Mouse (Mus musculus) c-Kit-negative CD71-positive TER-119-positive erythroid progenitor cells, embryonic 14.5 days (primary cell): Measurements from ENCODE around the gene Zfp563.
A peak's percentile ranks its signal among the peaks of the same experiment; 100 is the strongest.

Experiments used
- DNase-seq: peaks from one replicate; pipeline ENCODE4 v3.0.0-alpha.2; 2013; ENCODE audit warnings: low read depth, low spot score

The Zfp563 gene

GRCm38 (mm10) chr17:33089220-33089949 is at the start of gene Zfp563:
TSS of gene Zfp563 (plus strand) at chr17:33089310.
- peak; percentile 50 for DNase-seq

DNA sequence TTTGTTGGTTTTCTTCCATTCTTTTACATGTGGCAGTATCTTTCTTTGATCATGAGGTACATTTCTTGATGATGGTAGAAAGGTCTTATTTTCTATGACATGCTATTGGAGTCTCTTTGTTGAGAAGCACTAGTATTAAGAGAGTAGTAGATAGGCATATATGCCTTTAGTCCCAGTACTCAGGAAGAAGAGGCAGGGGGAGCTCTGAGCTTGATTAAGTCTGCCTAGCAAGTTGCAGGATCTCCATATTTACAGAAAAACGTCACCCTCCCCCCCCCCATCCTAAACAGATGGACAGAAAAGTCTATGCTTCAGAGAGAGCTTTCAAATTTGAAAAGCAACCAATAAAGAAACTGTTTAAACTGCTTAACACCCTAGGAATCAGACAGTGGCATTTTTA is 30.3 kb upstream of the Zfp563 start:
- DNase-seq: no peak

DNA sequence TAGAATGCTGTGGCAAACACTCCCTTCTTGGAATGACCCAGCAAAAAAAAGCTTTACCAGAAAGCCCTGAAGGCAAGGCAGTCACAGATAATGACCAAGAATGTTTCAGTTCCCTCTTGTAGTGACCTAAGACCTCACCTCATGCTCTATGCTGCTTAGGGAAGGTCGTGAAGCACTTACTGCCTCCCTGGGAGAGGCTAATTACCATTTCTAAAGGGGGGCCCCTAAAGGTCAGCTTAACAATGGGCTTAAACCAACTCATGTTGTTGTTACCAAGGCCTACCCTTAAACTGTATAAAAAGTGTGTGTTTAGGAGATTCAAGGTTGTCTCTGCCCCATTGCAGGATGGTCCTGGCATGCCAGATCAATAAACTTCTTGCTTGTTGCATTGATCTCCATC is 26.1 kb upstream of the Zfp563 start:
- DNase-seq: no peak

- no peak for DNase-seq
Observed at GRCm38 (mm10) chr17:33067958-33068357, 21.2 kb upstream of the Zfp563 start, which contains the start of gene 4921501E09Rik. TSS of gene 4921501E09Rik (minus strand) at chr17:33068058.

GRCm38 (mm10) chr17:33091630-33092029 is 2.5 kb downstream of the Zfp563 start:
- DNase-seq: no peak

GRCm38 (mm10) chr17:33092391-33093193 is 3.5 kb downstream of the Zfp563 start:
- peak; percentile 34 for DNase-seq

DNA sequence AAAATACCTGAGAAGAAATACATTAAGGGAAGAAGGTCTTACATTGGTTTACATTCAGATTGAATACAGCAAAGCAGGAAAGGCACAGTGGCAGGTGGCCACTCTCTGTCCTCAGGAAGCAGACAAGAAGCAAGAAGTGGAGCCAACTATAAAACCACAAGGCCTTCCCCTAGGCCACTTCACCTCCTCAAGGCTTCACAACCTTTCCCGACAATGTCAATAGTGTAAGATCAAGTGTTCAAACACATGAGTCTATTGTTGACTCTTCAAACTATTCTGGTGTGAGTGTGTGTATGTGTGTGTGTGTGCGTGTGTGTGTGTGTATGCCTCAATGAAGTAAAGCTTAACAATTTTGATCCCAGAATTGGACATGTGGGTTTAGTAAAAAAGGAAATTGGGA is 8.3 kb downstream of the Zfp563 start:
- no peak for DNase-seq

GRCm38 (mm10) chr17:33124546-33124945 is 35.4 kb downstream of the Zfp563 start:
- DNase-seq: no peak

- no peak for DNase-seq
Observed at GRCm38 (mm10) chr17:33126257-33126656, 37.1 kb downstream of the Zfp563 start.

- DNase-seq: no peak
Observed at GRCm38 (mm10) chr17:33139261-33139820, 50.2 kb downstream of the Zfp563 start, which contains the start of gene Morc2b. TSS of gene Morc2b (minus strand) at chr17:33139683.
